Mouse (Mus musculus) E14TG2a.4 (cell line): ENCODE measurements at regions not wholly inside any gene's neighbourhood (a gene's known extent, or its start where the extent isn't known, plus 50 kb on each side); places are given as distances from the start of the nearest gene placed in this dataset.

Experiments
- CTCF ChIP-seq: conservative IDR thresholded peaks from 2 replicates; pipeline ENCODE4 v1.5.1; 2014; ENCODE audit warnings: low read length
- NANOG ChIP-seq: IDR thresholded peaks from 2 replicates; pipeline ENCODE4 v1.6.1; 2014; ENCODE audit warnings: borderline replicate concordance, low read length, mixed read lengths

- no peak for TF ChIP-seq NANOG
- no peak for TF ChIP-seq CTCF
These were observed 132.4 kb downstream of the Dusp6 start for GRCm38 (mm10) chr10:99395411-99395810.
